Mouse (Mus musculus) forebrain, embryonic 10.5 days (tissue): Measurements from ENCODE around the gene Ptpn18. TPM values are rescaled to one million over a fixed set of nuclear protein-coding genes. Genes with fewer than 3 reads are reported as not detected.
A peak's percentile ranks its signal among the peaks of the same experiment; 100 is the strongest.

ENCODE experiments used
- DNase-seq: peaks from one replicate; pipeline ENCODE4 v3.0.0-alpha.2; 2017; ENCODE audit warnings: low spot score; ENCODE audit errors: extremely low spot score
- H3K27ac ChIP-seq: fragments of 300-500 bp; sonication (generic); 2 replicates; pipeline ENCODE4 v1.5.1; 2016; ENCODE audit warnings: mild to moderate bottlenecking
- H3K27me3 ChIP-seq: fragments of 300-500 bp; sonication (generic); 2 replicates; pipeline ENCODE4 v1.6.1; 2016; ENCODE audit warnings: mild to moderate bottlenecking; ENCODE audit not compliant: poor library complexity, severe bottlenecking
- H3K36me3 ChIP-seq: fragments of 300-500 bp; sonication (generic); replicated peaks from 2 replicates; pipeline ENCODE4 v1.6.1; 2016; ENCODE audit warnings: mild to moderate bottlenecking, moderate library complexity
- H3K4me1 ChIP-seq: fragments of 300-500 bp; sonication (generic); 2 replicates; pipeline ENCODE4 v1.6.1; 2016
- H3K4me3 ChIP-seq: fragments of 300-500 bp; sonication (generic); 2 replicates; pipeline ENCODE4 v1.5.1; 2016; ENCODE audit warnings: mild to moderate bottlenecking, moderate library complexity
- H3K9me3 ChIP-seq: fragments of 300-500 bp; sonication (generic); 2 replicates; pipeline ENCODE4 v1.6.1; 2016; ENCODE audit warnings: mild to moderate bottlenecking, moderate library complexity
- WGBS: fragments of 180-500 bp; shearing (Covaris S2); methylation state at CpG from one replicate; pipeline ENCODE4 v1.1.7; 2016; 5-methylcytosine and 5-hydroxymethylcytosine counted together
- polyA plus RNA-seq: library from polyadenylated mRNA; unstranded; fragments of >200 nt; fragmentation: Nextera tagmentation; extraction: Ambion mirVana; gene quantifications from 2 replicates; pipeline ENCODE4 v1.2.1, GENCODE M21; 2016

Gene Ptpn18
- polyA plus RNA-seq, 1 experiment from 2014 or later = 6.0 TPM

GRCm38 (mm10) chr1:34472427-34473300, 13.1 kb downstream of the Ptpn18 start:
- H3K27ac ChIP-seq = peak overlapping the region; percentile 77; the same call in 1 of the 2 replicates
- no peaks in the 10 kb centered on the region for H3K36me3 ChIP-seq
- peak overlapping the region; percentile 63 for H3K4me3 ChIP-seq
- DNase-seq = peak; percentile 41
- H3K27me3 ChIP-seq = peaks cover 53% of the 10 kb centered on the region
- WGBS = 1% methylated on average over 42 of the region's 43 CpGs
- no peaks in the 10 kb centered on the region for H3K9me3 ChIP-seq
- H3K4me1 ChIP-seq = peaks cover 24% of the 10 kb centered on the region

GRCm38 (mm10) chr1:34478891-34479655, 19.5 kb downstream of the Ptpn18 start:
- Histone ChIP-seq H3K36me3 (no peaks in the 10 kb centered on the region), H3K27ac (no peak overlapping the region), H3K9me3 (no peaks in the 10 kb centered on the region), H3K4me3 (no peak overlapping the region), H3K4me1 (no peaks in the 10 kb centered on the region), H3K27me3 (peaks cover 15% of the 10 kb centered on the region)
- 74% methylated on average over 11 of the region's 11 CpGs for WGBS
- DNase-seq = no peak

- no peak for DNase-seq
- no peak overlapping the region for H3K27ac ChIP-seq
- 81% methylated on average over 5 of the region's 5 CpGs for WGBS
- H3K4me3 ChIP-seq = no peak overlapping the region
- H3K4me1 ChIP-seq = peaks cover 7% of the 10 kb centered on the region
- no peaks in the 10 kb centered on the region for H3K36me3 ChIP-seq
- H3K27me3 ChIP-seq = peaks cover 12% of the 10 kb centered on the region
- H3K9me3 ChIP-seq = no peaks in the 10 kb centered on the region
These were observed 21.2 kb downstream of the Ptpn18 start for GRCm38 (mm10) chr1:34480801-34481200.

- no peak for DNase-seq
- H3K9me3 ChIP-seq = no peaks in the 10 kb centered on the region
- no peak overlapping the region for H3K4me3 ChIP-seq
- WGBS = 69% methylated on average over 5 of the region's 5 CpGs
- H3K36me3 ChIP-seq = no peaks in the 10 kb centered on the region
- no peak overlapping the region for H3K27ac ChIP-seq
- peaks cover 7% of the 10 kb centered on the region for H3K4me1 ChIP-seq
- H3K27me3 ChIP-seq = peaks cover 16% of the 10 kb centered on the region
These were observed 22.5 kb downstream of the Ptpn18 start for GRCm38 (mm10) chr1:34481920-34482669.

GRCm38 (mm10) chr1:34484470-34484869, 24.9 kb downstream of the Ptpn18 start:
- DNase-seq = no peak
- Histone ChIP-seq H3K4me1 (peaks cover 7% of the 10 kb centered on the region), H3K36me3 (no peaks in the 10 kb centered on the region), H3K27me3 (peaks cover 16% of the 10 kb centered on the region), H3K4me3 (no peak overlapping the region), H3K27ac (no peak overlapping the region), H3K9me3 (no peaks in the 10 kb centered on the region)
- 81% methylated on average over 10 of the region's 10 CpGs for WGBS

- Histone ChIP-seq H3K4me3 (peak overlapping the region; percentile 42), H3K27ac (no peak overlapping the region), H3K36me3 (no peaks in the 10 kb centered on the region), H3K27me3 (peaks cover 16% of the 10 kb centered on the region), H3K9me3 (no peaks in the 10 kb centered on the region), H3K4me1 (peaks cover 7% of the 10 kb centered on the region)
- WGBS = 9% methylated on average over 25 of the region's 25 CpGs
- DNase-seq = no peak
These were observed 26.1 kb downstream of the Ptpn18 start for GRCm38 (mm10) chr1:34485461-34486188.

- H3K9me3 ChIP-seq = no peaks in the 10 kb centered on the region
- peaks cover 16% of the 10 kb centered on the region for H3K27me3 ChIP-seq
- no peak for DNase-seq
- no peak overlapping the region for H3K27ac ChIP-seq
- H3K4me1 ChIP-seq = peaks cover 7% of the 10 kb centered on the region
- no peaks in the 10 kb centered on the region for H3K36me3 ChIP-seq
- 91% methylated on average over 3 of the region's 3 CpGs for WGBS
- H3K4me3 ChIP-seq = no peak overlapping the region
These were observed 27.8 kb downstream of the Ptpn18 start for GRCm38 (mm10) chr1:34487383-34487782.

- Histone ChIP-seq H3K4me1 (peaks cover 7% of the 10 kb centered on the region), H3K36me3 (no peaks in the 10 kb centered on the region), H3K27ac (no peak overlapping the region), H3K4me3 (no peak overlapping the region), H3K9me3 (no peaks in the 10 kb centered on the region), H3K27me3 (peaks cover 11% of the 10 kb centered on the region)
- 87% methylated on average over 6 of the region's 6 CpGs for WGBS
- no peak for DNase-seq
These were observed 30.4 kb downstream of the Ptpn18 start for GRCm38 (mm10) chr1:34489852-34490541.

- DNase-seq = no peak
- no peaks in the 10 kb centered on the region for H3K4me1 ChIP-seq
- 85% methylated on average over 4 of the region's 4 CpGs for WGBS
These were observed 31.9 kb downstream of the Ptpn18 start for GRCm38 (mm10) chr1:34491480-34491879.

GRCm38 (mm10) chr1:34502991-34503390, 43.4 kb downstream of the Ptpn18 start:
- no peak overlapping the region for H3K4me3 ChIP-seq
- no peaks in the 10 kb centered on the region for H3K27me3 ChIP-seq
- H3K36me3 ChIP-seq = no peaks in the 10 kb centered on the region
- DNase-seq = no peak
- no peaks in the 10 kb centered on the region for H3K4me1 ChIP-seq
- no peak overlapping the region for H3K27ac ChIP-seq
- H3K9me3 ChIP-seq = no peaks in the 10 kb centered on the region
- WGBS = 57% methylated on average over 3 of the region's 3 CpGs

More at GRCm38 (mm10) chr1:34491480-34491879, 31.9 kb downstream of the Ptpn18 start:
- H3K36me3 ChIP-seq = no peaks in the 10 kb centered on the region
- H3K9me3 ChIP-seq = no peaks in the 10 kb centered on the region
- no peaks in the 10 kb centered on the region for H3K27me3 ChIP-seq
- no peak overlapping the region for H3K27ac ChIP-seq
- H3K4me3 ChIP-seq = no peak overlapping the region

- Histone ChIP-seq H3K4me1 (peaks cover 3% of the 10 kb centered on the region), H3K27ac (no peak overlapping the region), H3K4me3 (no peak overlapping the region), H3K36me3 (no peaks in the 10 kb centered on the region), H3K9me3 (no peaks in the 10 kb centered on the region), H3K27me3 (no peaks in the 10 kb centered on the region)
- no peak for DNase-seq
- WGBS = 71% methylated on average over 7 of the region's 7 CpGs
These were observed 45.7 kb downstream of the Ptpn18 start for GRCm38 (mm10) chr1:34505307-34505706.
